Mouse (Mus musculus) bone marrow macrophage, adult 2 months (primary cell): ENCODE results near the gene 1700013G24Rik. TPM values are rescaled to one million over a fixed set of nuclear protein-coding genes. Genes with fewer than 3 reads are reported as not detected.

ENCODE experiments used
- H3K27ac ChIP-seq: 2 replicates; pipeline ENCODE4 v1.5.1; 2012; ENCODE audit warnings: low read depth, low read length; ENCODE audit not compliant: insufficient read depth
- H3K4me1 ChIP-seq: 2 replicates; pipeline ENCODE4 v1.6.1; 2012; ENCODE audit warnings: low read length; ENCODE audit not compliant: control insufficient read depth, insufficient read depth
- H3K4me3 ChIP-seq: 2 replicates; pipeline ENCODE4 v1.5.1; 2012; ENCODE audit warnings: mild to moderate bottlenecking, low read length, moderate library complexity; ENCODE audit not compliant: insufficient read depth
- CTCF ChIP-seq: IDR thresholded peaks from 2 replicates; pipeline ENCODE4 v1.5.1; 2012; ENCODE audit warnings: low read depth, mild to moderate bottlenecking, low read length, moderate library complexity
- POLR2A ChIP-seq: IDR thresholded peaks from 2 replicates; pipeline ENCODE4 v1.6.1; 2012; ENCODE audit warnings: mild to moderate bottlenecking, low read depth, low read length, borderline replicate concordance
- polyA plus RNA-seq: library from polyadenylated mRNA; stranded (reverse); fragments of >200 nt; gene quantifications from 2 replicates; pipeline ENCODE4 v1.2.4, GENCODE M21; 2012; ENCODE audit not compliant: missing spikeins, insufficient read depth, insufficient read length

The 1700013G24Rik gene
- polyA plus RNA-seq, 1 experiment: not detected

DNA sequence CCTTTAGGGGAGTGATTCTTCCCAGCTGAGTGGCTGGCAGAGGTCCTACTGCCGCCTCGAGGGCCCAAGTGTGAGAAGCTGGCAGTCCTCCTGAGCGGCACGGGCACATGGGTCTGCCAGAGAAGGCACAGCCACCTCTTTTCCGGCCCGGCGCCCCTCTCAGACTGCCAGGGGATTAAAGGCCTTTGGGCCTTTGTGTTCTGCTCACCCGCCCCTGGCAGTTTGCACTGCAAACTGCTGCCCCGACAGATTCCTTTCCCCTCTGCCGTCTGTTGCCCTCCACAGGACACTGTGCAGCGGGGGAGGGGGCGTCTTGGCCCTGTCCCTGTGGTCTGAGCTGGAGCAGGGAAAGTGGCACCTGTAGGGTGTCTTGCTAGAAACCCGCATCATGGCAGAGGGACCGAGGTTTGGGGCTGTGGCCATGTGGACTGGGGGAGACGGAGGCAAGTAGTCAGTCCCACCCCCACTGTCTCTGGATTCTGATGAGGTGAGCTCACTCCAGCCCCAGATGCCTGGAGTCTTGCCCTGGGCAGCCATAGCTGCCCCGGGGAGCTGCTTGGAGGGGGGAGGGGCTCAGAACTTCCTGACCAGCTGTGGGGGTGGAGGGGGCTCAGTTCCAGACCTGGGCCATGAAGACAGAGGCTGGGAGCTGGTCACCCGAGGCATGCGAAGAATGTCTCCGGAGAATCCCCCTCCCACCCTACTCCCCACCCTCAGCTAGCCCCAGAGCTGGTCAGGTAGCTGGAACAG, 41.8 kb downstream of the 1700013G24Rik start:
- Histone ChIP-seq H3K27ac (no peak overlapping the region), H3K4me3 (no peak overlapping the region), H3K4me1 (no peaks in the 10 kb centered on the region)
- TF ChIP-seq CTCF: no peak
- no peak for TF ChIP-seq POLR2A

DNA sequence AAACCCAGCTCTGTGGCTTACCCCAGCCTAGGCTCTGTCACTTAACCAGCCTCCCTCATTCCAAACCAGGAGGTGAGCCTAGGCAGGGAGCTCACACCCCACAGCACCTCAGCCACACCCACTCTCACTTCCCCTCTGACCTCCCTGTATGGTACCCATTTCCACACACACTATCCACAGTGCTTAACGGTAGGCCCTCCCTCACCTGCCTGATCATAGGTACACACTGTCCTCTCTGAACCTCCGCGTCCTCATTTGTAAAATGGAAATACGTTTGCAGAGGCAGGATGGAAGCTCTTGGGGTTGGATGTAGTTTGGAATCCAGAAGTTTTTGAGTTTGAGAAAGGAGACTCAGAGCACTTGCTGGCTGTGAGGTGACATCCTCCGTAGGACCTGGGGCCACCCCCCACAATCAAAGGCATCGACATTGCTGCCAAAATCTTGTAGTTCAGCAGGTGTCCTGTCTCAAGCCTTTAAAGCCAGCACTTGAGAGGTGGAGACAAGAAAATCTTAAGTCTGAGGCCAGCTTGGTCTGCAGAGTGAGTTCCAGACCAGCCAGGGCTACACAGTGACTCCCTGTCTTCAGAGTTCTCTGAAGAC, 42.5 kb downstream of the 1700013G24Rik start:
- no peaks in the 10 kb centered on the region for H3K4me1 ChIP-seq
- H3K4me3 ChIP-seq: no peak overlapping the region
- TF ChIP-seq CTCF: no peak
- no peak for TF ChIP-seq POLR2A
- no peak overlapping the region for H3K27ac ChIP-seq

DNA sequence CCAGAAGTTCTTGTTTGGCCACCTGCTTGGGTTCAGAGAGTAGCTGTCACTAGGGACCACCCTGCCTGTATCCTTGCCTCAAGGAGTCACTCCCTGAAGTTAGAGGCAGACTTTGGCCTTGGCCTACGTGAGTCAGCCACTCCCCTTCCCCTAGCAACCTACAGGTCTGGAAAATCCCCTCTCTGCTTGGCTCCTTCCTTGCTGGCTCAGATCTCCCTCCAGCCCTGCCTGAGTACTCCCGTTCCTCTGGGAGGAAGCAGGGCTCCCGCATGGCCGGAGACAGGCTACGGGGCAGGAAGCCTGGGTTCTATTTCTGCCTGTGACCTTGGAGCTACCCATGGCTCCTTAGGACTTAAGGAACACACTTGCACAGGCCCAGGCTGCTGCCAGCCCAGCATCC, 44.3 kb downstream of the 1700013G24Rik start:
- Histone ChIP-seq H3K4me3 (no peak overlapping the region), H3K27ac (no peak overlapping the region), H3K4me1 (no peaks in the 10 kb centered on the region)
- TF ChIP-seq CTCF (no peak), POLR2A (no peak)

DNA sequence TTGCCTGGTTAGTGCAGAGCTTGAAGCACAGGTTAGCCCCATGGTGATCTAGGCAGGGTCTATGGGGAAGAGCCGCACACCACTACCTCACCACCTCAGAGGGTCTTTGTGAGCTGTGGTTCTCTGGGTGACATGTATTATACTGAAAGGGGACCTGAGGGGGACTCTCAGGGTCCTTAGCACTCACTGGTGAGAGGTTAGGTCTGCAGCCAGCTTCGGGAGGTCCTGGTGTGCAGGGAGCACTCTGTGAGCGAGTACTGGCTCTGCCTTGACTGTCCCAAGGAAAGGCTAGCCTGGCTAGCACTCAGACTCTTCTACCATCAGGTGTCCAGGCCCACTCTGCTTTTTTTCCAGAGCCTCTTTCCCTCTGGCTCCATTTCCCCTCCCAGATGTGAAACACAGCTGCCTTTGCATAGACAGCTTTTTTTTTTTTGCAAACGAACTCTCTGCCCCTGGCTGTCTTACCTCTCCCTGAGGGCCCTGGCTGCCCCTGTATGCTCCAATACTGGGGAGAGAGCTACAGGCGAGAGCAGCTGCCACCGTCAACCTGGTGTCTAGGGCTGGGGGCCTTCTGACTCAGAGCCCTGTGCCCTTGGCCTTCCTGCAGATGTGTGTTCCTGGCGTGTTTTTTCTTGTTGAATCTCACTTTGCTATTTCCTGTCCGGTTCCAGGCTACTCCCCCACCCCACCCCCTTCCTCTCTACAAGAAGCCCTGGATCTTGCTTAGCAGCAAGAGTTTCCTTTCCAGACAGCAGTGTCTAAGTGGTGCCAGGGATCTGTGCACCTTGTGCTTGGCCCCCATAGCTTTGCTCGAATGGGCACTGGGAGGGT, 45.0 kb downstream of the 1700013G24Rik start:
- TF ChIP-seq POLR2A (no peak), CTCF (no peak)
- Histone ChIP-seq H3K27ac (no peak overlapping the region), H3K4me3 (no peak overlapping the region), H3K4me1 (no peaks in the 10 kb centered on the region)

DNA sequence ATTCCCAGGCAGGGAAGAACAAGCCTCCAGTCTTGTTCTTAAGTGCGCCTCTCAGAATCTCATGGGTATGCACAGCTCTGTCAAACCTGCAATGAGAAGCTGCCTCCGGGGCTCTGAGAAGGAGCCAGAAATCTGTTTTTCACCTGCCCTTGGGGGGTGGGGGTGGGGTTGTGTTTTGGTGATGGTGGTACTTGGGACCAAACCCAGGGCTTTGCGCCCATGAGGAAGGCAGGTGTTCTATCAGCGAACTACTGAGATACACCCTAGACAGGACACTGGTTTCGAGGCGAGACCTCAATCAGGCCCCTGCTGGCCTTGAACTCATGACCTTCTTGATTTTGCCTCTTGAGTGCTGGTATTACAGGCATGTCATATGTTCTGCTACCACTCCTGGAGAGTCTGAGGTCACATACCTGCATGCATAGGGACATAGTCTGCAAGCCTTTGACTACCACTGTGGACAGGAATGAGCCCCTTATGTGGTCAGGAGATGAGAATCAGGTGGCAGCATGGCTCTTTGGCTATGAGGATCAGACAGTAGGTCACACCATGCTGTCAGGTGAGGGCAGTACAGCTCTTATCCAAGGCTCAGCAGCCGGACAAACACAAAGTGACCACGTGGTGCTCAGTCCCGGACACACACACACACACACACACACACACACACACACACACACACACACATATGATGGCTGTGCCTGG, 45.9 kb downstream of the 1700013G24Rik start:
- TF ChIP-seq CTCF: no peak
- no peak for TF ChIP-seq POLR2A
- H3K4me3 ChIP-seq: no peak overlapping the region
- H3K4me1 ChIP-seq: no peaks in the 10 kb centered on the region
- no peak overlapping the region for H3K27ac ChIP-seq

DNA sequence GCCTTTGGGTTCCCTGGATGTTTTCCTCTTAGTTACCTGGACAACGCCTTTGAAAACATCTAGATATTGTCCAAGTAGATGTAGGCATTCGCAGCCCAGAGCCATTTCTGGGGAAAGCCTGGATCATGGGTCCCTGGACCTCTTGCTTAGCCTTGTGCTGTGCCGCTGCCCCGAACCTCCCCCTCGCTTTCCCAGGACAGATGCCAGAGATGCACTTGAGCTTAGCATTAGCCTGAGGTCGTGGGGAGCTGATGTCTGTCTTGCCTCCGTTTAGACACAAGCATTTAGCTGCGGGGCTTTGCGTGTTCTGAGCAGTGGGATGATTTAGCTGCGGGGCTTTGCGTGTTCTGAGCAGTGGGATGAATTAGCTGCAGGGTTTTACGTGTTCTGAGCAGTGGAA, 47.1 kb downstream of the 1700013G24Rik start:
- no peak for TF ChIP-seq POLR2A
- no peak for TF ChIP-seq CTCF
- Histone ChIP-seq H3K4me1 (no peaks in the 10 kb centered on the region), H3K27ac (no peak overlapping the region), H3K4me3 (no peak overlapping the region)

DNA sequence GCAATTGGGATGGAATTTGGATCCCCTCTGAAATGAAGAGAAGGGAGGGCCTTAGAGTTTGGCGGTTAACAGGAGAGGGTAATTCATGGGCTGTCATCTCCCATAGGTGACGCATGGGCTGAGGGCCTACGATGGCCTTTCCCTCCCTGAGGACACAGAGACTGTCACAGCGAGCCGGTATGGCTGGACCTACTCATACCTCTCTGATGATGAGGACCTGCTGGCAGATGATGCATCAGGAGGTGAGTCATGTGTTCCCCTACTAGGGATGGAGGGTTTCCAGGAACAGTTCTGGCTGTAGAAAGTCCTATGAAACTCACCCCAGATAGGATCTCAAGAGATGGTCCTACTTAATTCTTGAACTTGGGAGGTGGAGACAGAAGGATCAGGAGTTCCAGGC, 47.9 kb downstream of the 1700013G24Rik start:
- Histone ChIP-seq H3K27ac (no peak overlapping the region), H3K4me3 (no peak overlapping the region), H3K4me1 (no peaks in the 10 kb centered on the region)
- TF ChIP-seq CTCF: no peak
- TF ChIP-seq POLR2A: no peak

DNA sequence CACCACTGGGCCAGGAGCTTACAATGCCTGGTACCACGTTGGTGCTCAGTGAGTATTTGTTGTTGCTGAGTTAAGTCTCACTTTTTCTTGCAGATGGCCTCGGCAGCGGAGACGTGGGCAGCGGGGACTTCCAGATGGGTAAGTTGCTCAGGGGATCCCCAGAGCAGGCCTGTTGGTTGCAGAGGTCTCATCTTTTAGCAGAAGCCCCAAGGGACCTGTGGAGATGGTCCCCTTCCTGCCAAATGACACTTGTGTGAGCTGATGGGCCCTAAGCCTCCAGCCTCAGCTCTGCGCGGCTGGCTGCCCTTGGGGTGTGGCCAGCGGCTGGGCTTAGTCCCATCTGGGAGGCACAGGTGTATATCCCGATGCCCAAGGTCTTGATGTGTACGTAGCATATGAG, 49.1 kb downstream of the 1700013G24Rik start:
- Histone ChIP-seq H3K4me1 (no peaks in the 10 kb centered on the region), H3K4me3 (no peak overlapping the region), H3K27ac (no peak overlapping the region)
- TF ChIP-seq CTCF (no peak), POLR2A (no peak)

DNA sequence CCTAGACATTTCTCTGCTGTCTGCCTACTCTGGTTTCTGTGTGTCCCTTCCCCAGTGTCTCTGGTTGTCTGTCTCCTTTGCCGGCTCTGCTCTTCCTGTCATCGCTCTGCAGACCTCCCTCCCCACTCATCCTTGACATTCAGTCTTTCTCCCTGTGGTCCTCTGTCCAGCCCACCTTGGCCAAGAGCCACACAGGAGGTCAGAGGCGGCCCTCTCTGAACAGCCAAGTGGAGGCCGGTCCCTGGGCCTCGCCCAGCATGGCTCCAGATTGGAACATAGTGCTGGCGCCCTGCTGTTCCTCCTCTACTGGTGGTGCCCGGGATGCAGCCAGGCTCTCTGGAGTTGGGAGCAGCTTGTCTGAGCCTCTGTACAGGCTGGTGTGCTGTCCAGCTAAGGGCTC, 49.7 kb downstream of the 1700013G24Rik start:
- no peaks in the 10 kb centered on the region for H3K4me1 ChIP-seq
- H3K27ac ChIP-seq: no peak overlapping the region
- no peak overlapping the region for H3K4me3 ChIP-seq
- TF ChIP-seq CTCF (no peak), POLR2A (no peak)

DNA sequence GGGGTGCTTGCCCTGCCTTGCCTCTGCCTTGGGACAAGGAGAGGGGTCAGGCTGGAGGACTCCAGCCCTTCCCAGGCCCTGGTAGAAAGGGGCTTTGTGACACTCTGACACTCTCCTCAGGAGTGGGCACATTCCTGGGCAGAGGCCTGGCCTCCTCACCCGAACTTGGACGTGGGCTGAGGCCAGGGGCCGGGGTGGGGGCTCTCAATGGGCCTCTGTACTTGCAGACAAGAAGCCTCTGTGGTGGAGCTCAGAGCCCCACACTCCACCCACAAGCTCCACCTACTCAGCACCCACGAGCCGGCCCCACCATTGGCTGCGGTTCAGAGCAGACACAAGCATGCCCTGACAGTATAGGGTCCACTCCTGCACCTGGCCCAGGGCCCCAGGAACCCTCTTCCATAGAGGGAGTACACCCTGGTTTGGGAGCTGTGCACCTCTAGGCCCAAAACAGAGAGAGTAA, 50.5 kb downstream of the 1700013G24Rik start:
- H3K4me3 ChIP-seq: no peak overlapping the region
- TF ChIP-seq POLR2A (no peak), CTCF (no peak)
- H3K4me1 ChIP-seq: no peaks in the 10 kb centered on the region
- H3K27ac ChIP-seq: no peak overlapping the region

Other genes starting within 250 kb of the 1700013G24Rik start
- not detected in 2 replicates for gene Wnt4, start 175.8 kb upstream of the 1700013G24Rik start, polyA plus RNA-seq
- 937 and 962 TPM in 2 replicates for gene Cdc42, start 95.6 kb upstream of the 1700013G24Rik start, polyA plus RNA-seq
- not detected in 2 replicates for gene Cela3a, start 43.5 kb upstream of the 1700013G24Rik start, polyA plus RNA-seq
- not detected in 2 replicates for gene Cela3b, start 22.7 kb upstream of the 1700013G24Rik start, polyA plus RNA-seq
- gene Hspg2, start 15.5 kb downstream of the 1700013G24Rik start, polyA plus RNA-seq: 1.5 and 1.9 TPM in 2 replicates
- not detected in 2 replicates for gene Ldlrad2, start 121.3 kb downstream of the 1700013G24Rik start, polyA plus RNA-seq
- 162 and 193 TPM in 2 replicates for gene Usp48, start 140.5 kb downstream of the 1700013G24Rik start, polyA plus RNA-seq
- gene Rap1gap, start 211.4 kb downstream of the 1700013G24Rik start, polyA plus RNA-seq: 2.9 and 3.0 TPM in 2 replicates